Mouse (Mus musculus): ENCODE measurements around the gene Tmbim7.

DNA sequence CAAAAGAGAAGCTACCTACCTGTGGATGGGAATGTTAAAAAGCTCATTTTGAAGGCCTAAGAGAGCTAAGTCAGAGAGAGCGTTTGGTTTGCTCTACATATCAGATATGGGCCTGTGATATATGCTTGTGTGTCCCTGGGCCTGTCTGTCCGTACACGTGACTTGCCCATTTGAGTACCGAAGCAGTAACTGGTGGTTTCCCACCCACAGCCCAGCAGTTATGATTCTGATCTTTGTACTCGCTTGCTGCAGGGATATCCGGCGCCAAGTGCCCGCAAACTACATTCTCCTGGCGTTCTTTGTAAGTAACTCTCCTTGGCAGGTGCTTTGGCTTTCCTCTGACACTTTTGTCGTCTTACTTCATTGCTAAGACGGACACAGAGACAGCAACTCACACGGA, 15.6 kb downstream of the Tmbim7 start:
- TF ChIP-seq CTCF (IDR thresholded peaks at IDR 0.05) = no peak
- TF ChIP-seq EP300 (IDR thresholded peaks at IDR 0.05) = no peak
